Mouse (Mus musculus) thymus, adult 2 months (tissue): Measurements from ENCODE around the gene Rasgrp1. TPM values are rescaled to one million over a fixed set of nuclear protein-coding genes. Genes with fewer than 3 reads are reported as not detected.
A peak's percentile ranks its signal among the peaks of the same experiment; 100 is the strongest.

Experiments
- DNase-seq: peaks from one replicate; pipeline ENCODE4 v3.0.0; 2021
- H3K27ac ChIP-seq: fragments of 200-500 bp; 2 replicates; pipeline ENCODE4 v1.5.1; 2012; ENCODE audit warnings: low read length, control low read depth; ENCODE audit not compliant: control insufficient read depth, insufficient read depth
- H3K27me3 ChIP-seq: fragments of 200-500 bp; 2 replicates; pipeline ENCODE4 v1.6.1; 2012; ENCODE audit warnings: mild to moderate bottlenecking, low read length, moderate library complexity, mixed read lengths; ENCODE audit not compliant: control insufficient read depth, insufficient read depth
- H3K36me3 ChIP-seq: fragments of 200-500 bp; 2 replicates; pipeline ENCODE4 v1.6.1; 2012; ENCODE audit warnings: mild to moderate bottlenecking, low read length, moderate library complexity; ENCODE audit not compliant: control insufficient read depth, insufficient read depth
- H3K4me1 ChIP-seq: fragments of 200-500 bp; replicated peaks from 2 replicates; pipeline ENCODE4 v1.6.1; 2012; ENCODE audit warnings: low read length; ENCODE audit not compliant: control insufficient read depth, insufficient read depth
- H3K4me3 ChIP-seq: fragments of 200-500 bp; 2 replicates; pipeline ENCODE4 v1.5.1; 2012; ENCODE audit warnings: mild to moderate bottlenecking, low read length, control low read depth, moderate library complexity; ENCODE audit not compliant: control insufficient read depth, insufficient read depth
- CTCF ChIP-seq: fragments of 200-500 bp; IDR thresholded peaks from 2 replicates; pipeline ENCODE4 v1.5.1; 2012; ENCODE audit warnings: mild to moderate bottlenecking, control low read depth, low read length, moderate library complexity, borderline replicate concordance; ENCODE audit not compliant: control insufficient read depth, poor library complexity, insufficient read depth; ENCODE audit errors: extremely low read depth
- POLR2A ChIP-seq: fragments of 200-500 bp; IDR thresholded peaks from 2 replicates; pipeline ENCODE4 v1.6.1; 2012; ENCODE audit warnings: mild to moderate bottlenecking, low read length, control low read depth, moderate library complexity; ENCODE audit not compliant: control insufficient read depth, poor library complexity, insufficient read depth; ENCODE audit errors: extremely low read depth
- WGBS: fragments of 180-500 bp; shearing (Covaris S2); methylation state at CpG from one replicate; pipeline ENCODE4 v1.1.7; 2018; 5-methylcytosine and 5-hydroxymethylcytosine counted together
- polyA plus RNA-seq: library from polyadenylated mRNA; depleted of rRNA; stranded (reverse); fragments of >200 nt; gene quantifications from 2 replicates; pipeline ENCODE4 v1.2.3, GENCODE M21; 2012

The Rasgrp1 gene
- polyA plus RNA-seq, 1 experiment, result 131 TPM

- Histone ChIP-seq H3K27ac (no peak overlapping the region), H3K4me1 (peaks cover 42% of the 10 kb centered on the region), H3K36me3 (peaks cover 63% of the 10 kb centered on the region), H3K27me3 (no peaks in the 10 kb centered on the region), H3K4me3 (no peak overlapping the region)
- WGBS, result 68% methylated on average over 5 of the region's 5 CpGs
- DNase-seq, result no peak
- TF ChIP-seq POLR2A (no peak), CTCF (no peak)
Measured at GRCm38 (mm10) chr2:117336946-117337665, 5.7 kb downstream of the Rasgrp1 start.

GRCm38 (mm10) chr2:117335552-117336188 is 7.1 kb downstream of the Rasgrp1 start:
- Histone ChIP-seq H3K27ac (no peak overlapping the region), H3K36me3 (peaks cover 66% of the 10 kb centered on the region), H3K27me3 (no peaks in the 10 kb centered on the region), H3K4me3 (no peak overlapping the region), H3K4me1 (peaks cover 45% of the 10 kb centered on the region)
- no peak for DNase-seq
- TF ChIP-seq POLR2A, result no peak
- no peak for TF ChIP-seq CTCF
- WGBS, result 87% methylated on average over 4 of the region's 4 CpGs

GRCm38 (mm10) chr2:117331634-117332033 is 11.2 kb downstream of the Rasgrp1 start:
- DNase-seq, result peak; percentile 47
- H3K4me3 ChIP-seq, result no peak overlapping the region
- peaks cover 62% of the 10 kb centered on the region for H3K36me3 ChIP-seq
- TF ChIP-seq CTCF (peak; percentile 74; the same call in 1 of the 2 replicates), POLR2A (no peak)
- H3K27ac ChIP-seq, result no peak overlapping the region
- WGBS, result 76% methylated on average over 5 of the region's 5 CpGs
- H3K27me3 ChIP-seq, result no peaks in the 10 kb centered on the region
- H3K4me1 ChIP-seq, result peaks cover 25% of the 10 kb centered on the region

GRCm38 (mm10) chr2:117328521-117329285 is 14.1 kb downstream of the Rasgrp1 start:
- H3K36me3 ChIP-seq, result peaks cover 56% of the 10 kb centered on the region
- H3K4me3 ChIP-seq, result no peak overlapping the region
- WGBS, result 49% methylated on average over 9 of the region's 9 CpGs
- peaks cover 18% of the 10 kb centered on the region for H3K4me1 ChIP-seq
- H3K27me3 ChIP-seq, result no peaks in the 10 kb centered on the region
- H3K27ac ChIP-seq, result no peak overlapping the region
- no peak for DNase-seq
- TF ChIP-seq CTCF (no peak), POLR2A (no peak)

- H3K27me3 ChIP-seq, result no peaks in the 10 kb centered on the region
- WGBS, result 78% methylated on average over 8 of the region's 8 CpGs
- no peak for DNase-seq
- H3K4me1 ChIP-seq, result 0 out of 2 replicates have a peak, but pooled peaks cover 3% of the 10 kb centered on the region
- no peak for TF ChIP-seq POLR2A
- TF ChIP-seq CTCF, result no peak
- H3K36me3 ChIP-seq, result peaks cover 51% of the 10 kb centered on the region
- H3K4me3 ChIP-seq, result no peak overlapping the region
- H3K27ac ChIP-seq, result no peak overlapping the region
Measured at GRCm38 (mm10) chr2:117322399-117322798, 20.4 kb downstream of the Rasgrp1 start.

- WGBS, result 88% methylated on average over 3 of the region's 3 CpGs
- no peak for TF ChIP-seq CTCF
- TF ChIP-seq POLR2A, result no peak
- Histone ChIP-seq H3K4me3 (no peak overlapping the region), H3K36me3 (peaks cover 49% of the 10 kb centered on the region), H3K27me3 (no peaks in the 10 kb centered on the region), H3K27ac (no peak overlapping the region), H3K4me1 (0 out of 2 replicates have a peak, but pooled peaks cover 3% of the 10 kb centered on the region)
- no peak for DNase-seq
Measured at GRCm38 (mm10) chr2:117321231-117321630, 21.6 kb downstream of the Rasgrp1 start.
